22 mouse cellular contexts compared by ENCODE assay signal in the genomic region with DNA sequence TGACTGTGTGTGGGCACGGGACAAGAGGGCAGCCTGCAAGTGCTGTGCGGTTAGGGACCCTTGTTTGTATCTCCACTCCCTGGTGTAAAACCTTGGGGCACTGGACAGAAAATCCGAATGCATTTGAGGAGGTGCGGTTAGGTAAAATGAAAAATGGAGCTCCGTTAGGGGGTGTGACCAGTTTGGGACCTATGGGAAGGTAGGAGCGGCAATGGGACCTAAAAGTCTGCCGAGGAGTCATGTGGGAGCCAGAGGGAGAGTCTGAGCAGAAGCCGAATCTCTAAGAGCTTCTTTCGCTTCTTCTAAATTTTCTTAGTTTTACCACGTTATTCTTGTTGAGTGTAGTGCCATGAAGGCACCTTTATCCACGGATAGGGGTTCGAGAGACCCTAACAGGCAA.
"Had no signal": no experiment of that assay in that cellular context is flagged by ENCODE, and none has a peak within 500 bp of the region (broad histone marks: within the 10 kb centered on the region; RNA-seq: fewer than 3 reads in every experiment).

No protein-coding gene starts in this region.

- ATAC-seq: liver, postnatal 0 days; lung, postnatal 0 days; midbrain, embryonic 13.5 days; midbrain, embryonic 15.5 days had no signal

- H3K36me3 ChIP-seq: lung, embryonic 15.5 days; midbrain, embryonic 13.5 days; midbrain, embryonic 15.5 days; neural tube, embryonic 13.5 days; neural tube, embryonic 15.5 days had no signal

- H3K9me3 ChIP-seq: lung, embryonic 15.5 days; megakaryocyte, embryonic 14.5 days; midbrain, embryonic 13.5 days; midbrain, embryonic 15.5 days; neural tube, embryonic 13.5 days; neural tube, embryonic 15.5 days had no signal

- H3K27ac ChIP-seq: lung, embryonic 15.5 days; macrophage; midbrain, embryonic 13.5 days; midbrain, embryonic 15.5 days; neural tube, embryonic 13.5 days; neural tube, embryonic 15.5 days had no signal

- DNase-seq: liver, postnatal 0 days; lung, adult 2 months; lung, postnatal 14 days; lung, postnatal 36 days; retina, postnatal 1 day; right cerebral cortex, adult 18-20 months; right cerebral cortex, postnatal 25 days; right cerebral cortex, postnatal 4 days; spleen, adult 18-20 months; thymus, adult 2 months; thymus, postnatal 25 days; thymus, postnatal 4 days had no signal

- H3K27me3 ChIP-seq: megakaryocyte, embryonic 14.5 days had no signal

- H3K4me3 ChIP-seq: lung, embryonic 15.5 days; midbrain, embryonic 13.5 days; midbrain, embryonic 15.5 days; myocyte; neural tube, embryonic 13.5 days; neural tube, embryonic 15.5 days had no signal

- H3K4me2 ChIP-seq: lung, embryonic 15.5 days; midbrain, embryonic 11.5 days; midbrain, embryonic 13.5 days; midbrain, embryonic 15.5 days; neural tube, embryonic 13.5 days; neural tube, embryonic 15.5 days had no signal

- H3K9ac ChIP-seq: liver, postnatal 0 days; lung, embryonic 15.5 days; midbrain, embryonic 13.5 days; midbrain, embryonic 15.5 days; neural tube, embryonic 13.5 days; neural tube, embryonic 15.5 days had no signal
